Comparison of ENCODE assay signal across 9 mouse cellular contexts in genomic region chr8:80313883-80314635, GRCm38 (mm10).
A peak's percentile ranks its signal among the peaks of the same experiment; 100 is the strongest.
DNase-seq lines count a peak whose midpoint lies in the region; ATAC-seq and TF ChIP-seq lines count a peak whose summit lies in the region.
"Had no signal": no experiment of that assay in that cellular context is flagged by ENCODE, and none has a peak within 500 bp of the region (broad histone marks: within the 10 kb centered on the region; RNA-seq: fewer than 3 reads in every experiment).

No protein-coding gene starts in this region.

- ATAC-seq in forebrain, embryonic 13.5 days, result peak; percentile 9; the same call in 1 of the 2 replicates
- no peak for ATAC-seq in forebrain, embryonic 16.5 days
- peak; percentile 47 for ATAC-seq in liver, embryonic 16.5 days (ENCODE audit: low read depth)
- ATAC-seq in stomach, postnatal 0 days (ENCODE audit: low FRiP score, low TSS enrichment), result no peak
- no peak for ATAC-seq in frontal cortex, adult (ENCODE audit: low TSS enrichment)

- 38% methylated on average over 12 of the region's 12 CpGs for WGBS in forebrain, embryonic 13.5 days
- WGBS in forebrain, embryonic 16.5 days, result 44% methylated on average over 12 of the region's 12 CpGs
- WGBS in liver, embryonic 16.5 days (ENCODE audit: insufficient replicate concordance), result 6% methylated on average over 12 of the region's 12 CpGs
- WGBS in stomach, postnatal 0 days, result 37% methylated on average over 12 of the region's 12 CpGs

- DNase-seq in lung, postnatal 36 days, result peak; percentile 20
- DNase-seq in lung, adult 18-20 months, result no peak
- DNase-seq in stomach, postnatal 0 days (ENCODE audit: low spot score), result no peak
- DNase-seq in left cerebral cortex, postnatal 36 days (ENCODE audit: low spot score in 2 of 2), result no peak

- TF ChIP-seq EP300 in stomach, postnatal 0 days (optimal IDR thresholded peaks at IDR 0.05), result no peak

- TF ChIP-seq CTCF in stomach, postnatal 0 days (IDR thresholded peaks at IDR 0.05; ENCODE audit: low read depth), result peak; percentile 11; the same call in 1 of the 2 replicates

- H3K27ac ChIP-seq in forebrain, embryonic 13.5 days, result no peak overlapping the region
- H3K27ac ChIP-seq in forebrain, embryonic 16.5 days (ENCODE audit: low read length), result no peak overlapping the region
- H3K27ac ChIP-seq in liver, embryonic 16.5 days (ENCODE audit: low read length), result peak overlapping the region; percentile 4
- peak overlapping the region; percentile 53; the same call in 1 of the 2 replicates for H3K27ac ChIP-seq in stomach, postnatal 0 days (replicated peaks)

- no peaks in the 10 kb centered on the region for H3K36me3 ChIP-seq in forebrain, embryonic 13.5 days (ENCODE audit: poor library complexity, severe bottlenecking)
- no peaks in the 10 kb centered on the region for H3K36me3 ChIP-seq in forebrain, embryonic 16.5 days (ENCODE audit: control insufficient read depth, insufficient read depth)
- H3K36me3 ChIP-seq in liver, embryonic 16.5 days (ENCODE audit: control insufficient read depth, insufficient read depth), result no peaks in the 10 kb centered on the region
- no peaks in the 10 kb centered on the region for H3K36me3 ChIP-seq in stomach, postnatal 0 days (ENCODE audit: control insufficient read depth, insufficient read depth, low read length)
- H3K36me3 ChIP-seq: embryonic facial prominence, embryonic 15.5 days had no signal

- no peak overlapping the region for H3K4me2 ChIP-seq in forebrain, embryonic 13.5 days
- H3K4me2 ChIP-seq in forebrain, embryonic 16.5 days (ENCODE audit: low read length), result no peak overlapping the region
- H3K4me2 ChIP-seq in liver, embryonic 16.5 days (ENCODE audit: low read depth, low read length), result no peak overlapping the region
- H3K4me2 ChIP-seq in stomach, postnatal 0 days (replicated peaks; ENCODE audit: low read depth), result no peak overlapping the region

- intact Hi-C loops in left cerebral cortex, postnatal 36 days (cut with DNase I), result no loop called here

- no peak overlapping the region for H3K9ac ChIP-seq in forebrain, embryonic 13.5 days
- no peak overlapping the region for H3K9ac ChIP-seq in forebrain, embryonic 16.5 days (replicated peaks; ENCODE audit: low read depth, low read length)
- no peak overlapping the region for H3K9ac ChIP-seq in liver, embryonic 16.5 days (ENCODE audit: low read depth, low read length)
- H3K9ac ChIP-seq in stomach, postnatal 0 days (ENCODE audit: low read length), result no peak overlapping the region
- H3K9ac ChIP-seq: embryonic facial prominence, embryonic 15.5 days had no signal

- no peaks in the 10 kb centered on the region; the same call in 1 of the 2 replicates for H3K27me3 ChIP-seq in forebrain, embryonic 13.5 days
- H3K27me3 ChIP-seq in forebrain, embryonic 16.5 days (replicated peaks; ENCODE audit: control insufficient read depth, insufficient read depth, low read length), result no peaks in the 10 kb centered on the region
- H3K27me3 ChIP-seq in liver, embryonic 16.5 days (ENCODE audit: control insufficient read depth, insufficient read depth, low read depth, low read length), result no peaks in the 10 kb centered on the region
- no peaks in the 10 kb centered on the region for H3K27me3 ChIP-seq in stomach, postnatal 0 days (ENCODE audit: control insufficient read depth, insufficient read depth, low read length)
- H3K27me3 ChIP-seq: embryonic facial prominence, embryonic 15.5 days had no signal

- H3K4me3 ChIP-seq in forebrain, embryonic 13.5 days, result no peak overlapping the region
- H3K4me3 ChIP-seq in forebrain, embryonic 16.5 days (replicated peaks; ENCODE audit: low read length), result no peak overlapping the region
- no peak overlapping the region for H3K4me3 ChIP-seq in liver, embryonic 16.5 days (ENCODE audit: low read depth, low read length)
- no peak overlapping the region for H3K4me3 ChIP-seq in stomach, postnatal 0 days (ENCODE audit: low read depth, low read length)

- no peaks in the 10 kb centered on the region for H3K9me3 ChIP-seq in forebrain, embryonic 13.5 days (replicated peaks)
- H3K9me3 ChIP-seq in forebrain, embryonic 16.5 days (ENCODE audit: control insufficient read depth, low read length), result no peaks in the 10 kb centered on the region
- H3K9me3 ChIP-seq in liver, embryonic 16.5 days (replicated peaks; ENCODE audit: control insufficient read depth, low read length), result no peaks in the 10 kb centered on the region
- H3K9me3 ChIP-seq in stomach, postnatal 0 days (ENCODE audit: control insufficient read depth, low read length), result no peaks in the 10 kb centered on the region
- H3K9me3 ChIP-seq: embryonic facial prominence, embryonic 15.5 days had no signal

- H3K4me1 ChIP-seq in forebrain, embryonic 13.5 days, result peaks cover 28% of the 10 kb centered on the region
- H3K4me1 ChIP-seq in forebrain, embryonic 16.5 days (replicated peaks; ENCODE audit: control insufficient read depth, insufficient read depth, low read length), result peaks cover 16% of the 10 kb centered on the region
- H3K4me1 ChIP-seq in liver, embryonic 16.5 days (ENCODE audit: control insufficient read depth, low read depth, low read length), result peaks cover 12% of the 10 kb centered on the region
- peaks cover 3% of the 10 kb centered on the region; the same call in 1 of the 2 replicates for H3K4me1 ChIP-seq in stomach, postnatal 0 days (replicated peaks; ENCODE audit: control insufficient read depth, insufficient read depth)

Comparison
In these comparisons a context has a peak if more than half of its experiments do, and no peak if none do; other contexts are left out.
1. ATAC-seq: peak in forebrain, embryonic 13.5 days (single experiment) and liver, embryonic 16.5 days (single experiment); none in forebrain, embryonic 16.5 days (single experiment), stomach, postnatal 0 days (single experiment) and frontal cortex, adult (single experiment).
2. H3K27ac ChIP-seq: peak in liver, embryonic 16.5 days (single experiment) and stomach, postnatal 0 days (single experiment); none in forebrain, embryonic 13.5 days (single experiment) and forebrain, embryonic 16.5 days (single experiment).